Mouse (Mus musculus) CH12F3 (cell line): ENCODE measurements around the gene Glod4.

ENCODE experiments used
- in situ Hi-C: fragments of 300-500 bp; cut with MboI; formaldehyde crosslinking; loops from 2 replicates; pipeline ENCODE4 v1.14.3; 2020; ENCODE audit warnings: low sequenced_read_pairs

Glod4 gene

GRCm38 (mm10) chr11:76210228-76210985 lies 33.1 kb downstream of the Glod4 start:
- in situ Hi-C loops: no loop called here

GRCm38 (mm10) chr11:76206793-76207192 lies 36.7 kb downstream of the Glod4 start:
- in situ Hi-C loops: no loop called here

GRCm38 (mm10) chr11:76201761-76202674 lies 41.5 kb downstream of the Glod4 start:
- in situ Hi-C loops: no loop called here

GRCm38 (mm10) chr11:76196977-76197469 lies 46.5 kb downstream of the Glod4 start:
- in situ Hi-C loops: no loop called here

GRCm38 (mm10) chr11:76196275-76196976 lies 47.1 kb downstream of the Glod4 start:
- in situ Hi-C loops: no loop called here

- in situ Hi-C loops: no loop called here
Observed at GRCm38 (mm10) chr11:76186908-76187307, 56.6 kb downstream of the Glod4 start.

GRCm38 (mm10) chr11:76183745-76184144 lies 59.8 kb downstream of the Glod4 start:
- in situ Hi-C loops: no loop called here

- in situ Hi-C loops: no loop called here
Observed at GRCm38 (mm10) chr11:76180146-76180540, 63.4 kb downstream of the Glod4 start.

GRCm38 (mm10) chr11:76179495-76180145 lies 63.9 kb downstream of the Glod4 start, which contains the start of the genes Vps53 and Fam57a:
Gene Vps53 (minus strand): TSS chr11:76179647.
Gene Fam57a (plus strand): TSS chr11:76179671.
- in situ Hi-C loops: no loop called here

GRCm38 (mm10) chr11:76178726-76179494 lies 64.6 kb downstream of the Glod4 start:
- in situ Hi-C loops: no loop called here

- in situ Hi-C loops: no loop called here
Observed at GRCm38 (mm10) chr11:76170207-76170606, 73.3 kb downstream of the Glod4 start.

- in situ Hi-C loops: no loop called here
Observed at GRCm38 (mm10) chr11:76168976-76169375, 74.5 kb downstream of the Glod4 start.

GRCm38 (mm10) chr11:76167079-76167765 lies 76.3 kb downstream of the Glod4 start:
- in situ Hi-C loops: no loop called here

GRCm38 (mm10) chr11:76166657-76167056 lies 76.9 kb downstream of the Glod4 start:
- in situ Hi-C loops: no loop called here

- in situ Hi-C loops: no loop called here
Observed at GRCm38 (mm10) chr11:76160251-76160650, 83.3 kb downstream of the Glod4 start.

- in situ Hi-C loops: loop anchor here (10.0 kb wide), 1 partner anchor 384 kb away; no protein-coding TSS in a partner anchor
Observed at GRCm38 (mm10) chr11:76158375-76158774, 85.2 kb downstream of the Glod4 start.

GRCm38 (mm10) chr11:76154861-76155260 lies 88.7 kb downstream of the Glod4 start:
- in situ Hi-C loops: loop anchor here (10.0 kb wide), 1 partner anchor 380 kb away; no protein-coding TSS in a partner anchor

- in situ Hi-C loops: loop anchor here (10.0 kb wide), 1 partner anchor 379 kb away; no protein-coding TSS in a partner anchor
Observed at GRCm38 (mm10) chr11:76154200-76154599, 89.3 kb downstream of the Glod4 start.
